Mouse (Mus musculus) heart, embryonic 16.5 days (tissue): ENCODE measurements at regions not wholly inside any gene's neighbourhood (a gene's known extent, or its start where the extent isn't known, plus 50 kb on each side); places are given as distances from the start of the nearest gene placed in this dataset.

ENCODE experiments used
- ATAC-seq: fragments of 200-750 bp; cut with Nextera tagmentation; replicated peaks from 2 replicates; pipeline ENCODE4 v1.8.0; 2017; ENCODE audit warnings: moderate number of reproducible peaks; ENCODE audit not compliant: insufficient read depth, low FRiP score; ENCODE audit errors: extremely low read depth
- H3K27ac ChIP-seq: fragments of 300-500 bp; sonication (generic); 2 replicates; pipeline ENCODE4 v1.5.1; 2014; ENCODE audit warnings: mild to moderate bottlenecking, low read length, control low read depth, moderate library complexity
- H3K27me3 ChIP-seq: fragments of 300-500 bp; sonication (generic); 2 replicates; pipeline ENCODE4 v1.6.1; 2014; ENCODE audit warnings: low read length, mixed read lengths; ENCODE audit not compliant: control insufficient read depth, insufficient read depth
- H3K36me3 ChIP-seq: fragments of 300-500 bp; sonication (generic); 2 replicates; pipeline ENCODE4 v1.6.1; 2014; ENCODE audit not compliant: control insufficient read depth, insufficient read depth
- H3K4me1 ChIP-seq: fragments of 300-500 bp; sonication (generic); 2 replicates; pipeline ENCODE4 v1.6.1; 2014; ENCODE audit warnings: low read length, mixed read lengths; ENCODE audit not compliant: control insufficient read depth, insufficient read depth
- H3K4me2 ChIP-seq: fragments of 300-500 bp; sonication (generic); 2 replicates; pipeline ENCODE4 v1.6.1; 2014; ENCODE audit warnings: low read depth, mild to moderate bottlenecking, control low read depth, low read length
- H3K4me3 ChIP-seq: fragments of 300-500 bp; sonication (generic); 2 replicates; pipeline ENCODE4 v1.5.1; 2014; ENCODE audit warnings: mild to moderate bottlenecking, control low read depth, low read length
- H3K9ac ChIP-seq: fragments of 300-500 bp; sonication (generic); 2 replicates; pipeline ENCODE4 v1.6.1; 2014; ENCODE audit warnings: low read length, control low read depth
- H3K9me3 ChIP-seq: fragments of 300-500 bp; sonication (generic); replicated peaks from 2 replicates; pipeline ENCODE4 v1.6.1; 2016; ENCODE audit warnings: low read length; ENCODE audit not compliant: control insufficient read depth
- WGBS: fragments of 180-500 bp; shearing (Covaris S2); extraction: QIAGEN DNeasy Blood & Tissue Kit; methylation state at CpG from one replicate; pipeline ENCODE4 v1.1.7; 2014; 5-methylcytosine and 5-hydroxymethylcytosine counted together

DNA sequence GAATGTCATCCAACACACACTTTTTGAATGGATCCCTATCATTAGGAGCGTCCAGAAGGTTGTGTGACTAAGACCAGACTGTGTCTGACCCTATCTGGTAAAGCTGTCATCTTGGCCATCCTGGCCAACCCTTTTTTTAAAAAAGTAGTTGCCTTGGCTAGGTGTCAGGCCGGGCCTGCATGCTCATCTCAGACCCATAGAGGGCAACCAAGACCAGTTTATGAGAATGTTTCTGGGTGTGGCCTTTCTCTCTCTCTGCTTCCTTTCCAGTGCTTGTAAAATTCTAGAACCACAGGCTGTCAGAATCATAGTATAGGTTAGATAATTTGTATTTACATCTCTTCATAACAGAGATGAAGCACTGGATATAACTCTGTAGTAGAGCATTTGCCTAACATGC, 62.8 kb upstream of the Las1l start:
- no peaks in the 10 kb centered on the region for H3K4me1 ChIP-seq
- 22% methylated on average over 2 of the region's 2 CpGs for WGBS
- ATAC-seq = 0 out of 2 replicates have a peak, but pooled peaks have one; percentile 32
- H3K36me3 ChIP-seq = no peaks in the 10 kb centered on the region
- no peak overlapping the region for H3K27ac ChIP-seq
- no peaks in the 10 kb centered on the region for H3K27me3 ChIP-seq
- H3K4me3 ChIP-seq = no peak overlapping the region
- no peaks in the 10 kb centered on the region for H3K9me3 ChIP-seq
- H3K9ac ChIP-seq = no peak overlapping the region
- no peak overlapping the region for H3K4me2 ChIP-seq

DNA sequence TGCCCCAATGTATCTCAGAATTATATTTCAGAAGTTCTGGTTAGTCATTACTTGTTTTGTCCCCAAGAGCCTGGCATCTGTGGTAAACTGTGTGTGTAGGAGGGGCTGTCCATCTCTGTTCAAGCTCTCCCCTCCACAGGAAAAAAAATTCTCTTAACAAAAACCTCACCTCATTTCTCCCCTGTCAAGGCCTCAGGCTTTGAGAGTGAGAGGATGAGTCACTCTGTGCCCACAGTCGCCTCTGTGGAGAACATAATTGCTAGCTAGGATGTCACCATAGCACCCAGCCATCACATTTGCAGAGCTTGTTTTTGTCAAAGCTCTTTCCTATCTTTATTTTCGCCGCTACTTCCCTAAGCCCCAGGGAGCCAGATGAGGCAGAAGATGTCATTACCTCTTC, 63.6 kb upstream of the Las1l start:
- no peak for ATAC-seq
- Histone ChIP-seq H3K4me3 (no peak overlapping the region), H3K9me3 (no peaks in the 10 kb centered on the region), H3K9ac (no peak overlapping the region), H3K27me3 (no peaks in the 10 kb centered on the region), H3K4me2 (no peak overlapping the region), H3K27ac (no peak overlapping the region), H3K4me1 (no peaks in the 10 kb centered on the region), H3K36me3 (no peaks in the 10 kb centered on the region)
- WGBS = 52% methylated on average over 3 of the region's 3 CpGs

DNA sequence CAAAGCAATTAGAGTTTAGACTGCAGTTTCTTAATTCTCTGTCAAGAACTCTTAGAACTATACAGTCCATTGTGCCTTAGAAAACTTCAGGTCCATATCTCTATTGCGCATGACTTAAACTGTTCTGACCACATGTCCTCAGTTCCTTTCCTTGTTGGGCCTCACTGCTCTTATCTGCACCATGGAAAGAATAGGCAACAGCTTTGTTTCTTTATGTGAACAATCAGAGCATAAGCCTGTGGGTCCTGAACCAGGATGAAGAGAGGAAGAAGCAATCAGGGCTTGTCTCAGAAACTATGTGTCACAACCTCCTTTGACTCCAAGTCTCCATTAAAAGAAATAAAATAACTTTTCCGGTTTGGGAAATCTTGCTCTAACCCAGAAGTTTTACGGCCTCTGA, 68.6 kb upstream of the Las1l start:
- no peaks in the 10 kb centered on the region for H3K36me3 ChIP-seq
- H3K4me3 ChIP-seq = no peak overlapping the region
- H3K9ac ChIP-seq = no peak overlapping the region
- peak; percentile 72 for ATAC-seq
- 74% methylated on average over 3 of the region's 3 CpGs for WGBS
- H3K4me1 ChIP-seq = no peaks in the 10 kb centered on the region
- H3K4me2 ChIP-seq = no peak overlapping the region
- H3K27me3 ChIP-seq = no peaks in the 10 kb centered on the region; the same call in 1 of the 2 replicates
- H3K27ac ChIP-seq = peak overlapping the region; percentile 64
- H3K9me3 ChIP-seq = no peaks in the 10 kb centered on the region

DNA sequence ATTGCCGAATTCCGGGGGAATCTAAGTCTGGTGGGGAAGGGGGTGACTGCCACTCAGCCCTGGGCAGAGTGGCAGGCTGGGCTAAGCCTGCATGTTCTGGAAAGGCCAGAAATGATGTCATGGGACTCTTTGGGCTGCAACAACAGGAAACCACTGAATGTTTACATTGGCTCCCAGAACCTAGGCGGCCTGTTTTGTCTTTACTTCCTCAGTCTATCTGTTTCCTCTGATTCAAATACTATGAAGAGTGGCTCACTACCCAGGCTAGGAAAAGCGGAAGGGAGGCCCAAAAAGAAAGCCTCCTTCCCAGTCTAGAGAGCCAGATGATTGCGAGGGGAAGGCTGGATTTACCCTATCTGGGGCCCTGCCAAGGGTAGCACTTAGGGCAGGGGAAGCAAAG, 69.1 kb upstream of the Las1l start:
- H3K4me2 ChIP-seq = no peak overlapping the region
- no peak overlapping the region for H3K9ac ChIP-seq
- no peaks in the 10 kb centered on the region for H3K4me1 ChIP-seq
- H3K27ac ChIP-seq = peak overlapping the region; percentile 64
- no peak overlapping the region for H3K4me3 ChIP-seq
- H3K27me3 ChIP-seq = no peaks in the 10 kb centered on the region; the same call in 1 of the 2 replicates
- H3K36me3 ChIP-seq = no peaks in the 10 kb centered on the region
- no peaks in the 10 kb centered on the region for H3K9me3 ChIP-seq
- peak; percentile 90 for ATAC-seq
- WGBS = 39% methylated on average over 5 of the region's 5 CpGs

DNA sequence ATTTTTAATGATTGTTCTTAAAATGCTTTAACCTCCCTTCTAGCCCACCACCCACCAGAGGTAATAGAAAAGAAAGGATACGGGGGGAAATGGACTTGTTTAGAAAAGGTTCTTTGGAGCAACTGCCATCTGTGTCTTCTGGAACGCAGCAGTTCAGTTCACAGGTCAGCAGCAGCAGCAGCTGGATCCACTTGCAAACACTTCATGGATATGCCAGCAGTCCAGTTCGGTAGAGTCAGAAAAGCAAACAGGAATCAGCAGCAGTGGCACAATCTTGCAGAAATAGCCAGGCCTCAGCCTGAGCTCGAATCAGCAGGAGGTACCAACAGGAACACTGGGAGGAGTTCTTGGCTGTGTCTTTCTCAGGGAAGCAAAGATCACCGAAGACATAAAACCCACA, 64.3 kb upstream of the Msn start:
- 69% methylated on average over 5 of the region's 5 CpGs for WGBS
- H3K36me3 ChIP-seq = no peaks in the 10 kb centered on the region
- H3K27me3 ChIP-seq = no peaks in the 10 kb centered on the region; the same call in 1 of the 2 replicates
- H3K4me3 ChIP-seq = no peak overlapping the region
- H3K9me3 ChIP-seq = no peaks in the 10 kb centered on the region
- ATAC-seq = no peak
- no peak overlapping the region for H3K9ac ChIP-seq
- H3K27ac ChIP-seq = no peak overlapping the region
- H3K4me2 ChIP-seq = no peak overlapping the region
- H3K4me1 ChIP-seq = no peaks in the 10 kb centered on the region

DNA sequence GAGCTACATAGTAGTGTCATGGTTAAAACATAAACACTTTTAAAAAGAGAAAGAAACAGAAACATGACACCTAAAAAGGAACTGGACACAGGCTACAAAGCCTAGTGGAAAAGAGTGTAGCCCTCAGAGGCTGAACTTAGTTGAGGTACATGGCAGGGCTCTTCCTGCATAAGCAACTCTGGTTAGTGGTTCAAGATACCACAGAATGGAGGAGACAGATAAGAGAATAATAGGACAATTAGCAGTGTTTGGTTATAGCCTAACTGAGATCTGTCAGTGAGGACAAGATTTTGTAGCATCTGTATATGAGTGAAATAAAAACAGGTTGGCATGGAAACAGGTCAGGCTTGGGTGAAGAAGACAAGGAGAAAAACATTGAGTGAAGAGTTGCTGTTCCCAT, 60.5 kb upstream of the Msn start:
- Histone ChIP-seq H3K4me1 (no peaks in the 10 kb centered on the region), H3K4me3 (no peak overlapping the region), H3K27me3 (no peaks in the 10 kb centered on the region), H3K9me3 (no peaks in the 10 kb centered on the region), H3K4me2 (no peak overlapping the region), H3K36me3 (no peaks in the 10 kb centered on the region), H3K27ac (no peak overlapping the region), H3K9ac (no peak overlapping the region)
- ATAC-seq = no peak

DNA sequence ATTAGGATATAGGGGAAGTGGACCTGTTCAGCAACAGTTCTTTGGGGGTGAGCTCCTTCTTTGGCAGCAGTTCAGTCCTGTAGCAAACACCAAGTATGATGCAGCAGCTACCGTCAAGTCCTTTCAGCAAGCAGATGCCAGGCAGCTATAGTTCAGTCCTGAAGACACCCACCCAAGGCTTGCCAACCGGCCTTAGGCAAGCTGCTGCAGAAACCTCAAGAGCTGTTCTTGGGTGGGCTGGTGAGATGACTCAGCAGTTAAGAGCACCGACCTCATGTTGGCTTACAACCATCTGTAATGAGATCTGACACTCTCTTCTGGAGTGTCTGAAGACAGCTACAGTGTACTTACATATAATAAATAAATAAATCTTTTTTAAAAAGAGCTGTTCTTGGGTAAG, 53.6 kb upstream of the Msn start:
- Histone ChIP-seq H3K9me3 (no peaks in the 10 kb centered on the region), H3K27me3 (no peaks in the 10 kb centered on the region), H3K4me2 (no peak overlapping the region), H3K4me1 (no peaks in the 10 kb centered on the region), H3K36me3 (no peaks in the 10 kb centered on the region), H3K9ac (no peak overlapping the region), H3K4me3 (no peak overlapping the region), H3K27ac (no peak overlapping the region)
- ATAC-seq = no peak
- 47% methylated on average over 3 of the region's 3 CpGs for WGBS
